Mouse (Mus musculus) embryonic facial prominence, embryonic 15.5 days (tissue): ENCODE results near the gene Ifna4. TPM values are rescaled to one million over a fixed set of nuclear protein-coding genes. Genes with fewer than 3 reads are reported as not detected.
"Not testable (repeated sequence)": the region's sequence is repeated elsewhere in the genome, so short reads cannot be mapped to it uniquely, and the experiment has no call there.

ENCODE experiments used
- ATAC-seq: fragments of 200-750 bp; cut with Nextera tagmentation; 2 replicates; pipeline ENCODE4 v1.8.0; 2017; ENCODE audit warnings: low read depth, moderate TSS enrichment; ENCODE audit not compliant: insufficient number of reproducible peaks, low FRiP score, low TSS enrichment
- H3K27ac ChIP-seq: fragments of 300-500 bp; sonication (generic); replicated peaks from 2 replicates; pipeline ENCODE4 v1.5.1; 2015; ENCODE audit warnings: mild to moderate bottlenecking, inconsistent platforms
- H3K27me3 ChIP-seq: fragments of 300-500 bp; sonication (generic); 2 replicates; pipeline ENCODE4 v1.6.1; 2015; ENCODE audit warnings: inconsistent platforms
- H3K36me3 ChIP-seq: fragments of 300-500 bp; sonication (generic); 2 replicates; pipeline ENCODE4 v1.6.1; 2015; ENCODE audit warnings: mild to moderate bottlenecking, inconsistent platforms
- H3K4me1 ChIP-seq: fragments of 300-500 bp; sonication (generic); 2 replicates; pipeline ENCODE4 v1.6.1; 2015; ENCODE audit warnings: inconsistent platforms
- H3K4me2 ChIP-seq: fragments of 300-500 bp; sonication (generic); replicated peaks from 2 replicates; pipeline ENCODE4 v1.6.1; 2015; ENCODE audit warnings: mild to moderate bottlenecking, inconsistent platforms
- H3K4me3 ChIP-seq: fragments of 300-500 bp; sonication (generic); replicated peaks from 2 replicates; pipeline ENCODE4 v1.5.1; 2015; ENCODE audit warnings: mild to moderate bottlenecking, inconsistent platforms
- H3K9ac ChIP-seq: fragments of 300-500 bp; sonication (generic); 2 replicates; pipeline ENCODE4 v1.6.1; 2015; ENCODE audit warnings: inconsistent platforms
- H3K9me3 ChIP-seq: fragments of 300-500 bp; sonication (generic); replicated peaks from 2 replicates; pipeline ENCODE4 v1.6.1; 2016; ENCODE audit warnings: inconsistent platforms
- WGBS: fragments of 180-500 bp; shearing (Covaris S2); methylation state at CpG from one replicate; pipeline ENCODE4 v1.1.7; 2015; 5-methylcytosine and 5-hydroxymethylcytosine counted together
- polyA plus RNA-seq: library from polyadenylated mRNA; unstranded; fragments of >200 nt; fragmentation: Nextera tagmentation; extraction: Ambion mirVana; gene quantifications from 2 replicates; pipeline ENCODE4 v1.2.1, GENCODE M21; 2015

Gene Ifna4
- polyA plus RNA-seq, result not detected in 2 replicates

DNA sequence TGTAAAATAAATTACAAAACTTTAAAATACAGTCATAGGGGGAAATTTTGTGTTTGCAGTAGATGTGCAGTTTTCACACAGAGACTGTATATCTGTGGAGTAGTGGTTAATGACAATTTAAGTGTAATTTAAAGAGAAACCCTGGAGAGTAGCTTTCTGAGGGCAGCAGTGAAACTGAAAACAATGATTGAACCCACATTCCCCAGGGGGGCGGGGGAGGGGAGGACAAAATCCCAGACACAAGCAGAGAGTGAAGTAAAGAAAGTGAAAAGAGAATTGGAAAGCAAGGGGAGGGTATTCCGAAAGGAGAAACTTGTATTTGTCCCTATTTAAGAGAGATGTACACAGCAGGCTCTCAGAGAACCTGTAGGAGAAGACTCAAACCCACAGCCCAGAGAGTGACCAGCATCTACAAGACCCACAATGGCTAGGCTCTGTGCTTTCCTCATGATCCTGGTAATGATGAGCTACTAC, at the start of gene Ifna4:
Ifna4 (plus strand) TSS at position 424 of the 474 bp plus-strand sequence.
- Histone ChIP-seq H3K27me3 (no peaks in the 10 kb centered on the region), H3K9ac (no peak within 1 kb of the TSS), H3K36me3 (no peaks in the 10 kb centered on the region), H3K27ac (no peak within 1 kb of the TSS), H3K4me3 (no peak within 1 kb of the TSS), H3K9me3 (no peaks in the 10 kb centered on the region), H3K4me1 (no peaks in the 10 kb centered on the region), H3K4me2 (no peak within 1 kb of the TSS)
- WGBS, result 33% methylated on average over 2 of the region's 2 CpGs
- no peak for ATAC-seq

- not testable (repeated sequence) for H3K4me1 ChIP-seq, H3K9me3 ChIP-seq, H3K9ac ChIP-seq, H3K36me3 ChIP-seq, H3K4me2 ChIP-seq, H3K27me3 ChIP-seq, ATAC-seq, H3K4me3 ChIP-seq, H3K27ac ChIP-seq
- WGBS, result 0% methylated on average over 9 of the region's 52 CpGs
Observed at GRCm38 (mm10) chr4:88793936-88794675, 47.6 kb upstream of the Ifna4 start, which contains the start of gene Gm13275. Gene Gm13275, plus strand, starts transcription at chr4:88794487.

DNA sequence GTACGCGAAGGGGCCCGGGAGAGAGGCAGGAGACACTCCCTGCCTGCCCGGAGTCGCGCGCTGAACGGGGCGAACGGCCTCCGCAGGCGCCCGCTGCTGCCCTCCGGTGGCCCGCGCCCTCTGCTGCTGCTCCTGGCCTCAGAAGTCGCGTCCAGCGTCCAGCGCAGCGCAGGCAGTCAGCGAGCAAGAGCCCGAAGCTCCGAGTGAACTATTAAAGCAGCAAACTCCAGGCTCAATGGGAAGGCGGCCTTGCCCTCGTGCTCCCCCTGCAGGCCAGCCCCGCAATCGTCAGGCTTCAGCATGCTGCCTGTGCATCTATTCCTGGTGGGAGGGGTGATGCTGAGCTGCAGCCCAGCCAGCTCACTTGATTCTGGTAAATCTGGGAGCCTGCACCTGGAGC, 44.6 kb upstream of the Ifna4 start, which contains the start of gene Gm13279:
Gm13279 (plus strand) TSS at position 301 of the 400 bp plus-strand sequence.
- H3K4me1 ChIP-seq, H3K27ac ChIP-seq, H3K9ac ChIP-seq, H3K4me2 ChIP-seq, H3K9me3 ChIP-seq, H3K36me3 ChIP-seq, ATAC-seq, H3K27me3 ChIP-seq, H3K4me3 ChIP-seq: not testable (repeated sequence)
- no CpG with 5 or more reads among the region's 28 CpGs for WGBS

GRCm38 (mm10) chr4:88799365-88799764, 42.3 kb upstream of the Ifna4 start, which contains the start of gene Gm13285:
Gene Gm13285, plus strand, starts transcription at chr4:88799665.
- not testable (repeated sequence) for H3K36me3 ChIP-seq, H3K4me3 ChIP-seq
- WGBS, result 9% methylated on average over 6 of the region's 7 CpGs

DNA sequence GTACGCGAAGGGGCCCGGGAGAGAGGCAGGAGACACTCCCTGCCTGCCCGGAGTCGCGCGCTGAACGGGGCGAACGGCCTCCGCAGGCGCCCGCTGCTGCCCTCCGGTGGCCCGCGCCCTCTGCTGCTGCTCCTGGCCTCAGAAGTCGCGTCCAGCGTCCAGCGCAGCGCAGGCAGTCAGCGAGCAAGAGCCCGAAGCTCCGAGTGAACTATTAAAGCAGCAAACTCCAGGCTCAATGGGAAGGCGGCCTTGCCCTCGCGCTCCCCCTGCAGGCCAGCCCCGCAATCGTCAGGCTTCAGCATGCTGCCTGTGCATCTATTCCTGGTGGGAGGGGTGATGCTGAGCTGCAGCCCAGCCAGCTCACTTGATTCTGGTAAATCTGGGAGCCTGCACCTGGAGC, 38.7 kb upstream of the Ifna4 start, which contains the start of gene Gm13287:
Gm13287 (plus strand) TSS at position 301 of the 400 bp plus-strand sequence.
- not testable (repeated sequence) for H3K9me3 ChIP-seq, H3K4me1 ChIP-seq, H3K27me3 ChIP-seq, H3K9ac ChIP-seq, H3K4me3 ChIP-seq, H3K36me3 ChIP-seq, ATAC-seq, H3K27ac ChIP-seq, H3K4me2 ChIP-seq
- WGBS, result no CpG with 5 or more reads among the region's 29 CpGs

More at GRCm38 (mm10) chr4:88799365-88799764, 42.3 kb upstream of the Ifna4 start, which contains the start of gene Gm13285:
- H3K27me3 ChIP-seq, H3K4me2 ChIP-seq, H3K4me1 ChIP-seq, H3K9ac ChIP-seq, ATAC-seq, H3K27ac ChIP-seq, H3K9me3 ChIP-seq: not testable (repeated sequence)

DNA sequence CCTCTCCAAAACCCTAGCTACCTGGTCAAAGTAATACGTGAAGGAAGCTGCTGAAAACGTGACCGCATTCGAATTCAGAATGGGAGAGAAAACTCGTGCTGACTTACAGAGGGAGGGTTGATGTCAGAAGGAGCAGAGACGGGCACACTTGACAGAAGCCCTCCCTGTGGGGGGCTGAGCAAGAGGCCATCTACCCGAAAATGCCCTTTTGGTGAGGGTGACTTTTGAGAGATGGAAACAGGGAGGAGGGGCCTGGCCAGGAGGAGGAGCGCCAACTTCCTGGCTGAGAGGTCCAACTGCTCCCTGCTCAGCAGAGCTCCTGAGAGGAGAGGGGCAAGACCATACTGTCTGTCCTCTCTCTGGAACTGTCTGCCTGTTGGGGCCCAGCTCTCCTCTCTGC, 36.4 kb upstream of the Ifna4 start, which contains the start of gene Gm13288:
Gm13288 (plus strand) TSS at position 301 of the 400 bp plus-strand sequence.
- WGBS, result no CpG with 5 or more reads among the region's 8 CpGs

DNA sequence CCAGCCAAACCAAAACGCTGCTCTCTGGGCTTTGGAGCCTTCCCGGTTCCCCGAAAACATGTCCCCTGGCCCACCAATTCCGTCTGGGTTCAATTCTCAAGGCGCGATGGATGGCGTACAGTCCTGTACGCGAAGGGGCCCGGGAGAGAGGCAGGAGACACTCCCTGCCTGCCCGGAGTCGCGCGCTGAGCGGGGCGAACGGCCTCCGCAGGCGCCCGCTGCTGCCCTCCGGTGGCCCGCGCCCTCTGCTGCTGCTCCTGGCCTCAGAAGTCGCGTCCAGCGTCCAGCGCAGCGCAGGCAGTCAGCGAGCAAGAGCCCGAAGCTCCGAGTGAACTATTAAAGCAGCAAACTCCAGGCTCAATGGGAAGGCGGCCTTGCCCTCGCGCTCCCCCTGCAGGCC, 35.9 kb upstream of the Ifna4 start:
- not testable (repeated sequence) for H3K9me3 ChIP-seq, H3K27me3 ChIP-seq, H3K36me3 ChIP-seq, H3K9ac ChIP-seq, H3K27ac ChIP-seq, H3K4me1 ChIP-seq, ATAC-seq
- Histone ChIP-seq H3K4me3 (peak overlapping the region; percentile 28), H3K4me2 (0 out of 2 replicates have a peak overlapping the region, but pooled peaks have one; percentile 27)
- WGBS, result no CpG with 5 or more reads among the region's 34 CpGs

More for the DNA sequence above, 36.4 kb upstream of the Ifna4 start, which contains the start of gene Gm13288:
- H3K36me3 ChIP-seq, H3K27ac ChIP-seq, H3K9me3 ChIP-seq, H3K4me1 ChIP-seq, H3K27me3 ChIP-seq, H3K9ac ChIP-seq, ATAC-seq: not testable (repeated sequence)
- 0 out of 2 replicates have a peak within 1 kb of the TSS, but pooled peaks have one; percentile 27 for H3K4me2 ChIP-seq
- peak within 1 kb of the TSS; percentile 28 for H3K4me3 ChIP-seq

DNA sequence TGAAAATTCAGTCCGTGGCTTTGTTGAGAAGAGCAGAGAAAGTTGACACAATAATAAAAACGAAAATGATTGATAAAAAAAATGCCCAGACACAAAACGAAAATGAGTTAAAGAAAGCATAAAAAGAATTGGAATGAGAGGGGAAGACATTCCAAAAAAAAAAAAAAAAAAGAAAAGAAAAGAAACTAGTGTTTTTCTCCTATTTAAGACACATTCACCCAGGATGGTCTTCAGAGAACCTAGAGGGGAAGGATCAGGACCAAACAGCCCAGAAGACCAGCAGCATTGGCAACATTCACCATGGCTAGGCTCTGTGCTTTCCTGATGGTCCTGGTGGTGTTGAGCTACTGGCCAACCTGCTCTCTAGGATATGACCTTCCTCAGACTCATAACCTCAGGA, 25.7 kb upstream of the Ifna4 start, which contains the start of gene Ifna7:
Ifna7 (plus strand) TSS at position 301 of the 400 bp plus-strand sequence.
- H3K9ac ChIP-seq, result no peak within 1 kb of the TSS
- H3K4me2 ChIP-seq, result no peak within 1 kb of the TSS
- H3K4me3 ChIP-seq, result no peak within 1 kb of the TSS
- no peaks in the 10 kb centered on the region for H3K9me3 ChIP-seq
- H3K27me3 ChIP-seq, result no peaks in the 10 kb centered on the region
- H3K36me3 ChIP-seq, result no peaks in the 10 kb centered on the region
- WGBS, result 46% methylated on average over 3 of the region's 3 CpGs
- no peak within 1 kb of the TSS for H3K27ac ChIP-seq
- no peaks in the 10 kb centered on the region for H3K4me1 ChIP-seq
- ATAC-seq, result no peak

DNA sequence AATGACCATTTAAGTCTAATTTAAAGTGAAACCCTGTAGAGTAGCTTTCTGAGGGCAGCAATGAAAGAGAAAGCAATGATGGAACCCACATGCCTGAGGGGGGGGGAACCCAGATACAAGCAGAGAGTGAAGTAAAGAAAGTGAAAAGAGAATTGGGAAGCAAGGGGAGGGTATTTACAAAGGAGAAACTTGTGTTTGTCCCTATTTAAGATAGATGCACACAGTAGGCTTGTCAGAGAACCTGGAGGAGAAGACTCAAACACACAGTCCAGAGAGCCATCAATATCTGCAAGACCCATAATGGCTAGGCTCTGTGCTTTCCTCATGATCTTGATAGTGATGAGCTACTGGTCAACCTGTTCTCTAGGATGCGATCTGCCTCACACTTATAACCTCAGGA, 22.0 kb upstream of the Ifna4 start, which contains the start of gene Ifna11:
Ifna11 (plus strand) TSS at position 301 of the 400 bp plus-strand sequence.
- Histone ChIP-seq H3K4me3 (no peak within 1 kb of the TSS), H3K4me1 (no peaks in the 10 kb centered on the region), H3K9me3 (no peaks in the 10 kb centered on the region), H3K9ac (no peak within 1 kb of the TSS), H3K36me3 (no peaks in the 10 kb centered on the region), H3K27ac (no peak within 1 kb of the TSS), H3K27me3 (no peaks in the 10 kb centered on the region), H3K4me2 (no peak within 1 kb of the TSS)
- ATAC-seq, result no peak
- WGBS, result 75% methylated on average over 1 of the region's 1 CpGs

- no peaks in the 10 kb centered on the region for H3K36me3 ChIP-seq
- no peak for ATAC-seq
- 26% methylated on average over 4 of the region's 4 CpGs for WGBS
- H3K4me2 ChIP-seq, result no peak overlapping the region
- no peak overlapping the region for H3K9ac ChIP-seq
- H3K4me1 ChIP-seq, result no peaks in the 10 kb centered on the region
- no peak overlapping the region for H3K4me3 ChIP-seq
- H3K27me3 ChIP-seq, result no peaks in the 10 kb centered on the region
- no peak overlapping the region for H3K27ac ChIP-seq
- no peaks in the 10 kb centered on the region for H3K9me3 ChIP-seq
Observed at GRCm38 (mm10) chr4:88822995-88823394, 18.7 kb upstream of the Ifna4 start.

DNA sequence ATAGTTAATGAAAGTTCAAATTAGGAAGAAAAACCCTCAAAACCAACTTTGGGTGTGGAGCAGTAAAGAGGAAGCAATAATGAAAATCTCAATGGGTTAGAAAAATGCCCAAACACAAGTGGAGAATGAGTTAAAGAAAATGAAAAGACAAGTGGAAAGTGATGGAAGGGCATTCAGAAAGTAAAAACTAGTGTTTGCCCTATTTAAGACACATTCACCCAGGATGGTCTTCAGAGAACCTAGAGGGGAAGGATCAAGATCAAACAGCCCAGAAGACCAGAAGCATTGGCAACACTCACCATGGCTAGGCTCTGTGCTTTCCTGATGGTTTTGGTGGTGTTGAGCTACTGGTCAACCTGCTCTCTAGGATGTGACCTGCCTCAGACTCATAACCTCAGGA, 14.5 kb upstream of the Ifna4 start, which contains the start of gene Ifna6:
Ifna6 (plus strand) TSS at position 301 of the 400 bp plus-strand sequence.
- H3K4me2 ChIP-seq, H3K36me3 ChIP-seq, H3K4me1 ChIP-seq, H3K9ac ChIP-seq, H3K27me3 ChIP-seq, H3K9me3 ChIP-seq, ATAC-seq, H3K4me3 ChIP-seq, H3K27ac ChIP-seq: not testable (repeated sequence)
